Mouse (Mus musculus) retina, embryonic 14.5 days (tissue): ENCODE data around the gene Atg101.
A peak's percentile ranks its signal among the peaks of the same experiment; 100 is the strongest.
"Not testable (repeated sequence)": the region's sequence is repeated elsewhere in the genome, so short reads cannot be mapped to it uniquely, and the experiment has no call there.

Experiments used
- DNase-seq: peaks from one replicate; pipeline ENCODE4 v3.0.0-alpha.2; 2015; ENCODE audit warnings: low spot score

Gene Atg101

DNA sequence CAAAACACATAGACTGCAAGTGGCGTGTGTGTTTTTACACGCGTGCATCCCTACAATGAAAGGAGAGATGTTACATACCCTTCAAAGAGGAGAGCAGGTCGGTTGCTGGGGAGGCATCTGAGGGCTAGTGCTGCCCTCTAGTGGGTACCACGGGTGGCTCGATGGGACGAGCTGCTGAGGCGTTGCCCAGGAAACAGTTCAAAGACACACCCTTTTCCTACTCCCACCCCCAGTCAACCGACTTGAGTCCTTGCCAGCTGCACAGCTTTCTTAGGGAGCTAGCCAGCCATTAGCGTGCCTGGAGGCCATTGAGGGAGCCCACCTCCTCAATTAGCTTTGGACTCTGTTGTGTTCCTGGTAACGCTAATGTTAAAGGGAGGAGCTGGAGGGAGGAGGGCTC, 31.8 kb downstream of the Atg101 start:
- peak; percentile 92 for DNase-seq

DNA sequence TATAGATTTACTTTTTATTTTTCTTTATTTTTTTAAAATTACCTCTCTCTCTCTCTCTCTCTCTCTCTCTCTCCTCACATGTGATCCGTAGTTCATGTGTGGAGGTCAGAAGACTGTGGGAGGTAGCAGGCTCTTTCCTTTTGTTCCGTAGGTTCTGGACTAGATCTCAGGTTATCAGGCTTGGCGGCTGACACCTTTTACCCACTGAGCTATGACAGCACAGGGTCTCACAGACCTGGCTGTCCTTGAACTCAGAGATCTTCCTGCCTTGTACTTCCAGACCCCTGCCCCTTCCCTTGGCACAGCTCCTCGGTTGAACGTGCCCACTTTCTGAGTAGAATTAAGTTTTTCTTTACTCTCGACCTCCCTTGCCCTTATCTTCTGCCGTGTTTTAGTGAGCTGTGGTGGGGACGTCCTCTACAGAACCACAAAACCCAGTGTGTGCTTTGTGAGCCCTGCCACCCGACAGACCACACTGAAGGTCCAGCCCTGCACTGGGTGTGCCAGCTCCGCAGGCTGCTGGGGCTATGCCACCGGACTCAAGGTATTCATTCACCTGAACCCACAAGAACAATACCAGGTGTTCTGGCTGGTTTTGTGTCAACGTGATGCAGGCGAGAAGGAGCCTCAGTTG, 32.3 kb downstream of the Atg101 start:
- no peak for DNase-seq

DNA sequence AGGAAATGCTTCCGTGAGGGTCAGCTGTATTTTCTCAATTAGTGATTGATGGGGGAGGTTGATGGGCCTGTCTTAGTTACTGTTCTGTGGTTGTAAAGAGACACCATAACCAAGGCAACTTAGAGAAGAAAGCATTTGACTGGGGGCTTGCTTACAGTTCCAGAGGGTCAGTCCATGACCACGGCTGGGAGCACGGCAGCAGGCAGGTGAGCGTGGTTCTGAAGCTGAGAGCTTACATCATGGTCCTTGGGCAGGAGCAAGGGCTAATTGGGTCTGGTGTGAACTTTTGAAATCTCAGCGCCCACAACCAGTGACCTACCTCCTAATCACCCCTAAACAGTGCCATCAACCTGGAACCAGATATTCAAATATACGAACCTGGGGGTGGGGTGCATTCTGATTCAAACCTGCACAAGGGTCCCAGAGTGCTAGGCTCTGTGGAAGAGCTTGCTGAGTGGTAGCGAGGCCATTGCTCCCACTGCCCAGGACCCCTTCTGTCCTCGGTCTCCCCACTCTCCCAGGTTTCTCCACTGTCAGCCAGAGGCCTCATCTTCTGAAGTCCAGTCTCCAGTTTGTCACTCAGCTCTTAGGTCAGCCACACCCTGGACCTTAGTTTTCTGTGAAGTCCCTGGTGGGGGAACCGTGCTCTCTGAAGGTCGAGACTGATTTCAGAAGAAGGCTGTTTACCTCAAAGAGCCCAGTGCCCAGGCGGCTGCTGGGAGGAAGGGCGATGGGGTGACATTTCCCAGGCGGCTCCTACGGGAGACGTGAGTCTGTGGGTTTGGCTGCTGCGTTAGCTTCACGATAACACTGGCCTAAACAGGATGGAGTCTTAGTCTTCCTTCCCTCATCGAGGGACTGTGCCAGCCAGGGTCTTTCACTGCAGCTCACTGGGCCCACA, 33.1 kb downstream of the Atg101 start:
- no peak for DNase-seq

DNA sequence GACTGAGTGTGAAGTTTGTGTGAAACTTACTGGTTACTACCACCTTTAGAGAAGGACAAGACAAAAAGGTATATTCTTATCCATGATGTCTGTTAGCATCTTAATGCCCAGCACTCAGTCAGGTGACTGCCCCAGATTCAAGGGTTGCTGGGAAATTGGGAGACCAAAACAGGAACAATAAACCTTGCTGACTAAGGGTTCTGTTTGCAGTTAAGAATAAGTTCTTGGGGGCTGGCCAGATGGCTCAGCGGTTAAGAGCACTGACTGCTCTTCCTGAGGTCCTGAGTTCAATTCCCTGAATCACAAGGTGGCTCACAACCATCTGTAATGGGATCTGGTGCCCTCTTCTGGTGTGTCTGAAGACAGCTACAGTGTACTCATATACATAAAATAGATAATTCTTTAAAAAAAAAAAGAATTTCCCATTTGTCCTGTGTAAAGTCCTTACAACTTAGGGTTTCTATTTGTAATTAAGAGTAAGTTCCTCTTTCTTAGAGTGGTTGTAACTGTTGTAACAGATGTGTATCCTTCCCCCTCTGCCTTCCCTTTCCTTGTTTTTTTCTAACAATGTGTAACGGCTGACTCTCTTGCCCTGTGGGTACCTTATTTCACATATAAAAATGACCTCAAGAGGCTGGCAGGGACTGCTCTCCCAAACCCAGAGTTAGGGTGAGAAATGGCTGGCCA, 33.9 kb downstream of the Atg101 start:
- no peak for DNase-seq

DNA sequence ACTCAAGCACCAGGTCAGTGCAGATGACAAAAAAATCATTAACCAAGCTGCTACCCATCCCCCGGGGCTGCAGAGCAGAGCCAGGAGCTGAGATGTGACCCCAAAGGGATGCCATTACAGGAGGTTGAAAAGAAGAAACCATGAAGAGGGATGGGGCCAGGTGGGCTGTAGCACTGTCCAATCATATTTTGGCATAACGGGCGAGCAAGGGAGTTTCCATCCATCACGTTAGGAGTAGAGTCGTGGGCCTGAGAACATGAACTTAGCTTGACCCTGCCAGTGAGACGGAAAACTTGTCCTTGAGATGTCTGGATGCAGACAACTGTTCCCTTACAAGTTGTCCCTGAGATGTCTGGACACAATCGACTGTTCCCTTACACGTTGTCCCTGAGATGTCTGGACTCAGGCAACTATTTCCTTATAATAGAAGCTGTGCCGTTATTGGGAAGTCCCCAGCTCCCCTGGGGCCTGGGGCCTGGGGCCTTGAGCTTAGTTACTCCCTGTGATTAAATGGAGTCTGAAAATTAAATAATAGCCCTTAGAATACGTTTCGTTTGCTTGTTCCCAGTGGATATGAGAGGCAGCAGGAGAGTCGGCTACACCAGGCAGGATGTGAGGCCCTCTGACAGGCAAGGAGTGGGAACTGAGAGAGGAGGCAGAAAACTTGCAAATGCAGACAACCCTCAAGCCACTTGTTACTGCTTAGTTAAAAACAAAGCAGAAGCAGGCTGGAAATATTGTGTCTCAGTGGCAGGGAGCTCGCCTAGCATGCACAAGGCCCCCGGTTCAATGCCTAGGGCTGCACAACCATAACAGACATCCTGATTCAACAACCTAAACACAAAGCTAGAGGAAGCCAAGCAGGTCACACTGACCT, 35.1 kb downstream of the Atg101 start:
- DNase-seq: no peak

DNA sequence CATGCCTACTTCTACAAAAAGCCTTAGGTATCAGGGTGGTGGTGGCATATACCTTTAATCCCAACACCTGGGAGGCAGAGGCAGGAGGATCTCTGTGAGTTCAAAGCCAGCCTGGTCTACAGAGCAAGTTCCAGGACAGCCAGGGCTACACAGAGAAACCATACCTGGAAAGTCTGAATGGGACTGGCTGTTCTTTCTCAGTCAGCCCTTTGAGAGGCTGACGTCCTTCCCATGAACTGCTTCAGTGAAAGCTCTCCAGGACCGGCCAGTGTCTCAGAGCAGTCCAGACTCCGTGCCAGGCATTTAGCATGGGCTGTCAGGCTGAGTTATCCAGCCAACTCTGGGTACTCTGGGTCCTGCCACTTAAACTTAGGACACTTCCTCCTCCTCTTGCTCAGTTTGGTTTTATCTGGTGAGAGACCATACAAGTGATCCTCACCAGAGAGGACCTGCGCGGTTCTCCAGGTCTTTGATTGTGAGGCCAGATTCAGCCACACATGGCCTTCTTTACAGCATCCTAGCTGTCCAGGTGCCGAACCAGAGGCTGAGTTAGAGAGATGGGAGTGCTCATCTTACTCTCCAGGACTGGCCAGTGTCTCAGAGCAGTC, 36.0 kb downstream of the Atg101 start:
- no peak for DNase-seq

DNA sequence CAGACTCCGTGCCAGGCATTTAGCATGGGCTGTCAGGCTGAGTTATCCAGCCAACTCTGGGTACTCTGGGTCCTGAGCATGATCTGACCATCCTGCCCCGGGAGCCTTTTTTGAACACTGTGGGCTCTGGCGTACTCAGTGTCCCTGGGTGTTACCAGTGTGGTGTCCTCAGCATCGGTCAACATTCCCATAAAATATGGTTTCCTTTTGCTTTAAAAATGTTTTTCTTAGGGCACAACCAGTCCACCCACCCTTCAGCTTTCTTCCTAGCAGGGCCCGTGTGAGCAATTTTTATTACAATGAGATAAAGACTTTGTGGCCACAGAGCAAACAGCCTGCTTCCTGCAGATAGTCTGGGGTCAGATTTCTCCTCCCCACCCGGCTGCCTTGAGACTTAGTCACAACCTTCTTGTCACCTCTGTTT, 36.6 kb downstream of the Atg101 start:
- DNase-seq: no peak

DNA sequence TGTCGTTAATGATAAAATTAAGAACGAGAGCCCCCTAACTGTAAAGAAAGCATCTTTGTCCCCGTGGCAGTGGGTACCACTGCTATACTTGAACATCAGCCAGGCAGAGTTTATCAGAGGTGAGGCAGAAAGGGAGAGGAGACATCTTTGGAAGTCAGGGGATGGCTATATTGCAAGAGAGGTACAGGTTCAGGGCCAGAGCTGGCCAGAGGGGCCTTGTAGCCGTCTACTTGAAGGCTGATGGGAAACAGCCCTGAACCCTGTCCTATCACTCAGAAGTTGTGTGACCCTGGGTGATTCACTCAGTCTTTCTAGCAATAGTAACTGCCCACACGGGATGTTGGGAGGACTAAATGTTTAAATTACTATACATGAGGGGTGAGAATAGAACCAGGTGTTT, 37.1 kb downstream of the Atg101 start:
- no peak for DNase-seq

DNA sequence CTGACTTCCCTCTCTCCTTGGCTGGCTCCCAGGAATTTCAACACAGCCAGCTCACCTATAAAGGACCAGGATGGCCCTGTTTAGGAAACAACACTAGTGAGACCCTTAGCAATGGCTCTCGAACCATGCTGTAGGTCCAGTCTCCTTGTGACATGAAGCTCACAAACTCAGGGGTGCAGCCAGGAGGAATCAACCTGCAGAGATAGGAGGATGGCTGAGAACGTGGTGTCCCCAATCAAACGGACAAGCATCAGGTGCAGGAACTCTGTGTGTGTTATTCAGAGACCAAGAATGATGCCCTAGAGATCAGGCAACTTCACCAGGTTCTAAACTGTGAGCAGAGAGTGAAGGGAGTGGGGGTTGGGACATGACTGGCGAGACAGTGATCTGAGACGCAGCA, 38.0 kb downstream of the Atg101 start:
- DNase-seq: no peak

DNA sequence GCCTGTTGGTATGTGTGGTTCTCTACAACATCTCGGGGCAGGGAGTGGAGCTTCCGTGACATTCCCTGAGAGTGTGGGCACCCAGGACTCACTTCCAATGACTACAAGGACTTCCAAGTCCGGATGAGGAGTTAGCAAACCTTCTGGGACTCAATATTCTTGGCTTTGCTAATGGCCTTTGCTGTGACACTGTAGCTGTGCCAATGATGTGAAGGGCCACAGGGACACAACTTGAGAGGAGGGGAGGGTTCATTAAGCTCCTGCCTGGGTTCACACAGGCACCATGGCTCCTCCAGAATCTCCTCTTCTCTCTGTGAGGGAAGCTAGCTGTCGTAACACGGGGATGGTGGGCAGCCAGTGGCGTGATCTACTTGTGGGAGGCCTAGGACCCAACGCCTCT, 38.6 kb downstream of the Atg101 start:
- no peak for DNase-seq

DNA sequence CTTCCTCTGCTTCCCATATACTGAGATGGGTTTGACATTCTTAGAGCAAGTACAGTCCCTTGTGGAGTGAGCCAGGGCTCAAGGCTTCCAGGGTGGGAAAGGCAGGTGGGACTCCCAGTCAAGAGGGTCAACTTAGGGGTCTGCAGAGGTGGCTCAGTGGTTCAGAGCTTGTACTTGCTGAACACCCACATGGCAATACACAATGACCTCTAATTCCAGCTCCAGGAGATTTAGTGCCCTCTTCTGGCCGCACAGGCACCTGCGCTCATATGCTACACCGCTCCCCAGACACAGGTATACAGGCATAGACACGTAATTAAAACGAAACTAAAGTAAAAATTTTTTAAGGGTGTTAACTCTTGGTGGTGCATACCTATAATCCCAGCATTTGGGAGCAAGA, 39.4 kb downstream of the Atg101 start:
- DNase-seq: no peak

DNA sequence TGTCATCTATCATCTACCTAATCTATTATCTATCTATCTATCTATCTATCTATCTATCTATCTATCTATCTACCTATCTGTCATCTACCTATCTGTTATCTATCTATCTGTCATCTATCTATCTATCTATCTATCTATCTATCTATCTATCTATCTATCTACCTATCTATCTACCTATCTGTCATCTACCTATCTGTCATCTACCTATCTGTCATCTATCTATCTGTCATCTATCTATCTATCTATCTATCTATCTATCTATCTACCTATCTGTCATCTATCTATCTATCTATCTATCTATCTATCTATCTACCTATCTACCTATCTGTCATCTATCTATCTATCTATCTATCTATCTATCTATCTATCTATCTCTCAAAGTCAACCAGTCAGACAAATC, 40.3 kb downstream of the Atg101 start:
- not testable (repeated sequence) for DNase-seq

DNA sequence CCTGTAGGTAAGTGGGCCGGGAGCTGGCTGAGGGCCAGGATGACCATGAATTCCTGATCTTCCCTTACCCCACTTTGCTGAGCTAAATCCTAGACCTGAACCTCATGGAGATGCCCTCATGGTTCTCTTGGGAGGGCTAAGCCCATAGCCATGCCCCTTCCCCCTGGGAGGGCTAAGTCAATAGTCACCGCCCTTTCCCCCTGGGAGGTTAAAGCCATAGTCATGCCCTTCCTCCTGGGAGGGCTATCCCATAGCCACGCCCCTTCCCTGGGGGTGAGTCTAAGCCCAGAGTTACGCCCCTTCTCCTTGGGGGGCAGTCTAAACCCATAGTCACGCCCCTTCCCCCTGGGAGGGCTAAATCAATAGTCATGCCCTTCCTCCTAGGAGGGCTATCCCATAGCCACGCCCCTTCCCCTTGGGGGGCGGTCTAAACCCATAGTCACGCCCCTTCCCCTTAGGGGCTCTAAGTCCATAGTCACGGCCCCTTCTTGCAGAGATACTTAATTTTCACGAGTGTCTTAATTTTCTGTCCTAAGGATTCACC, 42.0 kb downstream of the Atg101 start:
- DNase-seq: no peak

DNA sequence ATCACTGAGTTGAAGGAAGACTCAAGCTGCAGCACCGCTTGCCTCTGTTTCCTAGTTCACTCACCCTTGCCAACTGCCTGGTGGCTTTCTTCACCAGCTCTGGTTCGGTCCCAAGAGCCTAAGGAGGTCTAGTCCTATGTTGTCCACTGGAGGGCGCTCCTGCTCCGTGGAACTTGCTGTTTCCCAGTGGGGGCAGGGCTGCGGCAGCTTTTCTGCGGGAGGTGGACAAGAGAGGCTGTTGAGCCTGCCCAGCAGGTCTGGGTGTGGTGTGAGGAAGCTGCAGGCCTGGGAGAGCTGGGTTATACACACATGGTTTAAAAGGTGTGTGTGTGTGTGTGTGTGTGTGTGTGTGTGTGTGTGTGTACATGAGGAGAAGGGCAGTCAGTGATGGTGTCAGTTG, 43.2 kb downstream of the Atg101 start:
- DNase-seq: peak; percentile 84

DNA sequence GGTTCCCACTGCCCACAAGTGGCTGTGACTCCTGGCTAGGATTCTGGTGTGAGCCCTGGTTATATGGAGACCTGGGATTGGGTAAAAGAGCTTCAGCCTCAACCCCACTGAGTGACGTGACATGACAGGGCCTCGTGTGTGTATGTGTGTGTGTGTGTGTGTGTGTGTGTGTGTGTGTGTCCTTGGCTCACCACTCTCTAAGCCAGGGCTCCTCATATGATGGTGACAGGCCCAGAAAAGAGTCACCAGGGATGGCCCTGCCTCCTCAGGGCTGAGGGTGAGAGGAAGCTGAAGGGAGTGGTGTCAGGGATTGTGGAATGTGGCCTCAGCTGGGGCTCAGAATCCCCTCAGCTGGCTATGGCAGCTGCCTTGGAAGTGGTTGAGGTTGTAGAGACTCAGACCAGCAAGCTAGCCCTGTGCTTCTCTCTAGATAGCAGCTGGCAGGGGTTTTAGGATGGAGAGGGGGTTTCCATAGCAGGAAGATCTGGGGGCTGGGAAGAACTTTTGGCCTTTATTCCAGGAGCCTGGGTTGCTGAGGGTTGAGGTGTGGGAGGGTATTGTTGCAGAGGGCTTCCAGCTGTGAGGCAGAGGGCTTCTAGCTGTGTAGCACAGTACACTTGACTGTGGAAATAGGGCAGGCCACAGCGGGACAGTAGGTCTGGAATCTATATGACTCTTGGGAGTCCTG, 44.9 kb downstream of the Atg101 start:
- DNase-seq: peak; percentile 29

DNA sequence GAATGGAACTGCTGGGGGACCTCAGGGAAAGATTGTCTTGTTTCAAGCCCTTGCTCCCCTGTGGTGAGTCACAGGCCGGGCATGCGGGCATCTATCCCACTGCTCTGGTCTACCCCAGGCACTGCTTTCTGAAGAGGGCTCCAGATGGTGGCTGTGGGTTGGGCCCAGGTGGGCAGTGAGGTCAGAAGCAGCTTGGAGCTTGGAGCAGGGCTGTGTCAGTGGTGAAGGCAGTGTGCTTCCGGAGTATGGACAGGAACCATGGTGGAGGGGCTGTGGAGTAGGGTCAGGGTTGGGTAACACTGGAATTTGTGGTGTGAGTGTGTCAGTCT, 45.5 kb downstream of the Atg101 start:
- DNase-seq: no peak

DNA sequence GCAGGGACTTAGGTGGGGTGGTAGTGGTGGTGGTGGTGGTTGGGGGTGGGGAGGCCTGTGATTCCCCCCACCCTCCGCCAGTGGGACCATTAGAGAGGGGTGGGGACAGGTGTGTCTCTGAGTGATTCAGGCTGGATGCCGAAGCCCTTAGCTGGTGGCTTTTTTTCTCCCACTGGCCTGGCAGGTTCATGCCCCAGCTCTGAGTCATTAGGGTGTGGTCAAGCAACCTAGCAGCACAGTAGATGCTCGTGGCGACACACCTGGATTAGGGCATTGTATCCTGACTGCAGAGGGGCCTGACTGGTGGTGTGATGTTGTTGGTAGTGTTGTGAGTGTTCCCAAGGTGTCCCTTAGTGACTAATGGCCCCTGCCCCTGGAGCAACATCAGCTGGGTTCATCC, 47.0 kb downstream of the Atg101 start:
- no peak for DNase-seq

DNA sequence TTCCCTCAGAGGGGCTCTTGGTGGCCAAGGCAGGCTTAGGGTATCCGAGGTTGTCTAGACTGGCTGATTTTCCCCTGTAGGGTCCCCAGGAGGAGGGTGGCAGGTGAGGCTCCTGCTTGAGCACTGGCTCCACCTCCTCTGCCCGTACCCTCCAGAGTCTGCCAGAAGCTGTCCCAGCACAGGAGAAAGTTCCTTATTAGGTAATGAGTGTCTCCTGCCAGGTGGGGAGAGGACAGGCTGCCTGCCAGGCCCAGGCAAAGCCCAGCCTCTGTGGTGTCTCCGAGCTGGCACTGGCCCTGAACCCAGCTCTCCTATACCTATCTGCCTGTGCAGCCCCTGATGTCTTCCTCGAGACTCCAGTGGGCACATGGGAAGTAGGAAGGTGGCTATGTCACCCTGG, 48.3 kb downstream of the Atg101 start:
- DNase-seq: no peak

DNA sequence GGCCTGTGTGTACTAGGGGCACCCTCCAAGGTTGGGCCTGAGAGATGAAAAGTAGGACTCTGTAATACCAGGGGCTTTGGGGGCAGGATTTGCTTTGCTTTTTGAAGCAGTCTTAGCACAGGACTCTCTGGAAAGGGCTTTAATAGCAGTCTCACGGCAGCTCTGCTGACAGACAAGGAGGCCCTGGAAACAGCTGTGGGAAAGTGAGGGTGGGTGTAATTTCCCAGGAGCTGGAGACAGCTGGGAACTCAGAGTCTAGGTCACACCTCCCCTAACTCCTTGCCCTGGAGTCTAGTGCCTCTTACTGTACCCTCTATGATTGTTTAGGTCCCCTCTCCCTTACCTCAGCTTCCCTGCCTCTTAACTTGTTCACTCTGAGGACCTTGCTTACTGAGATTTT, 49.1 kb downstream of the Atg101 start:
- DNase-seq: no peak

DNA sequence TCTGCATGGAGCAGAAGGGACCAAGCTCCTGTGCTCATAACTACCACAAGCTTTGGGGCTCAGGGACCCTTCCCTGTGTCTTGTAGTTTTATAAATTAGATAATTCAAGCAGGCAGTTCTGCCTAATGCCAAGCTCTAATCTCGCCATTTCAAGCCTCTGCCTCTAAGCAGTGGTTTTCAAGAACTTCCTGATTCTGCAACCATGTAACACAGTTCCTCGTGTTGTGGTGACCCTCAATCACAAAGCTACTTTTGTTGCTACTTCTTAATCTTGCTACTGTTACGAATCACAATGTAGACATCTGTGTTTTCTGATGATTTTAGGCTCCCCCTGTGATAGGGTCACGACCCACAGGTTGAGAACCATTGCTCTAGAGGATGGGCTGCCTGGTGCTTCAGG, 49.6 kb downstream of the Atg101 start:
- no peak for DNase-seq
